Comparison of ENCODE assay signal across 20 mouse cellular contexts in the genomic region with DNA sequence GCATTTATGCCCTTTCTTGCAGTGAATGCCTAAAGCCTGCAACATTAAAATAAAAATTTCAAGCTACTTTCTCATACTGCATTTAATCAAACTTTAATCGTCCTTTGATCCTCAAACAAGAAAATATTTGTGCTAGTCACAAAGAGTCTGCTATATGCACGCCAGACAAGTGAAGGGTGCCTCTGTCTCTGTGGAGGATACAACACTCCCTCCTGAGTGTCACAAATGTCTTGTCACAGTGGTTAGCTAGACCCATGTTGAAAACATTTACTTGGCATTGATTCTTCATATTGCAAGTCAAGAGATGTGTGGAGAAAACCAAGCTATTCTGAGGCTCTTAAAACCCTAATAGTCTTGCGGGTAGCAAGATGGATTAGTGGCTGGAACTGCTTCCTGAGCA.
DNase-seq lines count a peak whose midpoint lies in the region; ATAC-seq and TF ChIP-seq lines count a peak whose summit lies in the region.
"Had no signal": no experiment of that assay in that cellular context is flagged by ENCODE, and none has a peak within 500 bp of the region (broad histone marks: within the 10 kb centered on the region; RNA-seq: fewer than 3 reads in every experiment).

No protein-coding gene starts in this region.

- H3K36me3 ChIP-seq in embryonic facial prominence, embryonic 15.5 days = 0 out of 2 replicates have a peak, but pooled peaks cover 5% of the 10 kb centered on the region
- H3K36me3 ChIP-seq in embryonic facial prominence, embryonic 10.5 days (replicated peaks) = peaks cover 15% of the 10 kb centered on the region
- peaks cover 36% of the 10 kb centered on the region for H3K36me3 ChIP-seq in midbrain, embryonic 10.5 days
- no peaks in the 10 kb centered on the region for H3K36me3 ChIP-seq in midbrain, postnatal 0 days (ENCODE audit: insufficient read depth, low read length)
- no peaks in the 10 kb centered on the region; the same call in 1 of the 2 replicates for H3K36me3 ChIP-seq in hindbrain, embryonic 12.5 days
- H3K36me3 ChIP-seq in midbrain, embryonic 14.5 days (ENCODE audit: control insufficient read depth, insufficient read depth, low read length) = 0 out of 2 replicates have a peak, but pooled peaks cover 7% of the 10 kb centered on the region
- H3K36me3 ChIP-seq in liver, embryonic 11.5 days (ENCODE audit: control insufficient read depth, insufficient read depth, low read length) = no peaks in the 10 kb centered on the region

- TF ChIP-seq CTCF in midbrain, postnatal 0 days (IDR thresholded peaks at IDR 0.05) = no peak

- WGBS in embryonic facial prominence, embryonic 15.5 days = 58% methylated on average over 3 of the region's 3 CpGs
- 86% methylated on average over 3 of the region's 3 CpGs for WGBS in embryonic facial prominence, embryonic 10.5 days
- WGBS in midbrain, embryonic 10.5 days = 55% methylated on average over 3 of the region's 3 CpGs
- 23% methylated on average over 3 of the region's 3 CpGs for whole genome bisulfite sequencing in midbrain, postnatal 0 days
- WGBS in hindbrain, embryonic 12.5 days = 32% methylated on average over 3 of the region's 3 CpGs
- 13% methylated on average over 3 of the region's 3 CpGs for WGBS in midbrain, embryonic 14.5 days
- 83% methylated on average over 3 of the region's 3 CpGs for WGBS in liver, embryonic 11.5 days

- DNase-seq in embryonic facial prominence, embryonic 10.5 days (ENCODE audit: low spot score) = no peak
- DNase-seq in midbrain, embryonic 10.5 days (ENCODE audit: low spot score) = no peak
- DNase-seq in midbrain, postnatal 0 days (ENCODE audit: low spot score) = no peak
- peak; percentile 13 for DNase-seq in midbrain, embryonic 14.5 days
- no peak for DNase-seq in liver, embryonic 11.5 days (ENCODE audit: low spot score)
- DNase-seq in cerebellum, adult 9-10 months = no peak
- DNase-seq: adrenal gland, postnatal 14 days; cerebellum, adult 11 months; cerebellum, postnatal 14 days; gastrocnemius, adult 2 months; layer of hippocampus, postnatal 36 days had no signal

- no peak overlapping the region for H3K9ac ChIP-seq in embryonic facial prominence, embryonic 15.5 days
- no peak overlapping the region for H3K9ac ChIP-seq in midbrain, postnatal 0 days (replicated peaks; ENCODE audit: low read length, poor library complexity, severe bottlenecking)
- no peak overlapping the region for H3K9ac ChIP-seq in hindbrain, embryonic 12.5 days
- no peak overlapping the region for H3K9ac ChIP-seq in midbrain, embryonic 14.5 days (replicated peaks; ENCODE audit: low read length)
- no peak overlapping the region for H3K9ac ChIP-seq in liver, embryonic 11.5 days (ENCODE audit: low read depth, low read length)
- H3K9ac ChIP-seq: heart, embryonic 12.5 days; limb, embryonic 15.5 days had no signal

- 0 out of 2 replicates have a peak overlapping the region, but pooled peaks have one; percentile 39 for H3K27ac ChIP-seq in embryonic facial prominence, embryonic 15.5 days (replicated peaks)
- H3K27ac ChIP-seq in embryonic facial prominence, embryonic 10.5 days (replicated peaks) = no peak overlapping the region; the same call in 1 of the 2 replicates
- H3K27ac ChIP-seq in midbrain, embryonic 10.5 days (replicated peaks) = peak overlapping the region; percentile 52
- no peak overlapping the region for H3K27ac ChIP-seq in midbrain, postnatal 0 days (ENCODE audit: low read depth, low read length)
- H3K27ac ChIP-seq in hindbrain, embryonic 12.5 days = 0 out of 2 replicates have a peak overlapping the region, but pooled peaks have one; percentile 17
- no peak overlapping the region for H3K27ac ChIP-seq in midbrain, embryonic 14.5 days (replicated peaks; ENCODE audit: low read depth, low read length)
- no peak overlapping the region for H3K27ac ChIP-seq in liver, embryonic 11.5 days (ENCODE audit: low read depth, low read length)
- H3K27ac ChIP-seq: gastrocnemius, adult 2 months; limb, embryonic 15.5 days; stomach, postnatal 0 days had no signal

- no peak overlapping the region for H3K4me3 ChIP-seq in embryonic facial prominence, embryonic 15.5 days (replicated peaks)
- no peak overlapping the region for H3K4me3 ChIP-seq in embryonic facial prominence, embryonic 10.5 days
- no peak overlapping the region for H3K4me3 ChIP-seq in midbrain, embryonic 10.5 days
- H3K4me3 ChIP-seq in midbrain, postnatal 0 days (ENCODE audit: low read depth, low read length) = no peak overlapping the region
- no peak overlapping the region for H3K4me3 ChIP-seq in hindbrain, embryonic 12.5 days
- H3K4me3 ChIP-seq in midbrain, embryonic 14.5 days (replicated peaks; ENCODE audit: low read depth, low read length) = no peak overlapping the region
- H3K4me3 ChIP-seq in liver, embryonic 11.5 days (ENCODE audit: low read depth, low read length) = no peak overlapping the region
- H3K4me3 ChIP-seq: gastrocnemius, adult 2 months; heart, embryonic 12.5 days; limb, embryonic 15.5 days; megakaryocyte, embryonic 14.5 days; myocyte had no signal

- no peak for ATAC-seq in embryonic facial prominence, embryonic 15.5 days (ENCODE audit: insufficient number of reproducible peaks, low FRiP score, low TSS enrichment, low read depth)
- no peak for ATAC-seq in midbrain, postnatal 0 days (ENCODE audit: low FRiP score)
- no peak for ATAC-seq in hindbrain, embryonic 12.5 days (ENCODE audit: low FRiP score)
- ATAC-seq in midbrain, embryonic 14.5 days (ENCODE audit: low FRiP score, low TSS enrichment) = no peak
- no peak for ATAC-seq in liver, embryonic 11.5 days (replicated peaks; ENCODE audit: low FRiP score)
- ATAC-seq: intestine, embryonic 16.5 days; lung, postnatal 0 days had no signal

- no peaks in the 10 kb centered on the region for H3K9me3 ChIP-seq in embryonic facial prominence, embryonic 15.5 days (replicated peaks)
- 0 out of 2 replicates have a peak, but pooled peaks cover 2% of the 10 kb centered on the region for H3K9me3 ChIP-seq in embryonic facial prominence, embryonic 10.5 days
- no peaks in the 10 kb centered on the region for H3K9me3 ChIP-seq in midbrain, embryonic 10.5 days (replicated peaks)
- H3K9me3 ChIP-seq in midbrain, postnatal 0 days (ENCODE audit: low read length) = no peaks in the 10 kb centered on the region
- no peaks in the 10 kb centered on the region for H3K9me3 ChIP-seq in hindbrain, embryonic 12.5 days (replicated peaks)
- no peaks in the 10 kb centered on the region for H3K9me3 ChIP-seq in midbrain, embryonic 14.5 days (ENCODE audit: control insufficient read depth, low read length)
- no peaks in the 10 kb centered on the region for H3K9me3 ChIP-seq in liver, embryonic 11.5 days (ENCODE audit: control insufficient read depth, low read length)
- H3K9me3 ChIP-seq: limb, embryonic 15.5 days had no signal

- H3K4me1 ChIP-seq in embryonic facial prominence, embryonic 15.5 days = peaks cover 4% of the 10 kb centered on the region
- H3K4me1 ChIP-seq in embryonic facial prominence, embryonic 10.5 days = peaks cover 7% of the 10 kb centered on the region; the same call in 1 of the 2 replicates
- H3K4me1 ChIP-seq in midbrain, embryonic 10.5 days = peaks cover 39% of the 10 kb centered on the region
- H3K4me1 ChIP-seq in midbrain, postnatal 0 days (ENCODE audit: insufficient read depth, low read length) = no peaks in the 10 kb centered on the region
- H3K4me1 ChIP-seq in hindbrain, embryonic 12.5 days = peaks cover 17% of the 10 kb centered on the region
- H3K4me1 ChIP-seq in midbrain, embryonic 14.5 days (ENCODE audit: control insufficient read depth, insufficient read depth, low read length) = peaks cover 8% of the 10 kb centered on the region; the same call in 1 of the 2 replicates
- no peaks in the 10 kb centered on the region for H3K4me1 ChIP-seq in liver, embryonic 11.5 days (replicated peaks; ENCODE audit: control insufficient read depth, insufficient read depth, low read length)
- H3K4me1 ChIP-seq: heart, embryonic 12.5 days; limb, embryonic 15.5 days had no signal

- H3K4me2 ChIP-seq in embryonic facial prominence, embryonic 15.5 days (replicated peaks) = no peak overlapping the region
- H3K4me2 ChIP-seq in midbrain, postnatal 0 days (ENCODE audit: low read depth, low read length, poor library complexity, severe bottlenecking) = no peak overlapping the region
- no peak overlapping the region for H3K4me2 ChIP-seq in hindbrain, embryonic 12.5 days (replicated peaks)
- no peak overlapping the region for H3K4me2 ChIP-seq in midbrain, embryonic 14.5 days (ENCODE audit: low read length)
- no peak overlapping the region for H3K4me2 ChIP-seq in liver, embryonic 11.5 days
- H3K4me2 ChIP-seq: heart, embryonic 12.5 days; limb, embryonic 15.5 days had no signal

- H3K27me3 ChIP-seq in embryonic facial prominence, embryonic 15.5 days = no peaks in the 10 kb centered on the region
- H3K27me3 ChIP-seq in embryonic facial prominence, embryonic 10.5 days (replicated peaks; ENCODE audit: low read depth, poor library complexity, severe bottlenecking) = no peaks in the 10 kb centered on the region
- peaks cover 8% of the 10 kb centered on the region; the same call in 1 of the 2 replicates for H3K27me3 ChIP-seq in midbrain, embryonic 10.5 days (ENCODE audit: low read depth, poor library complexity, severe bottlenecking)
- H3K27me3 ChIP-seq in midbrain, postnatal 0 days (ENCODE audit: insufficient read depth, low read length) = no peaks in the 10 kb centered on the region
- H3K27me3 ChIP-seq in hindbrain, embryonic 12.5 days = no peaks in the 10 kb centered on the region
- H3K27me3 ChIP-seq in midbrain, embryonic 14.5 days (ENCODE audit: control insufficient read depth, insufficient read depth, low read length) = no peaks in the 10 kb centered on the region; the same call in 1 of the 2 replicates
- H3K27me3 ChIP-seq in liver, embryonic 11.5 days (replicated peaks; ENCODE audit: control insufficient read depth, insufficient read depth, low read length) = no peaks in the 10 kb centered on the region
- H3K27me3 ChIP-seq: heart, embryonic 12.5 days; limb, embryonic 15.5 days; megakaryocyte, embryonic 14.5 days had no signal

Comparison
In these comparisons a context has a peak if more than half of its experiments do, and no peak if none do; other contexts are left out.
1. H3K27ac ChIP-seq: peak in embryonic facial prominence, embryonic 15.5 days (single experiment), midbrain, embryonic 10.5 days (single experiment) and hindbrain, embryonic 12.5 days (single experiment); none in embryonic facial prominence, embryonic 10.5 days (single experiment), midbrain, postnatal 0 days (single experiment), midbrain, embryonic 14.5 days (single experiment) and liver, embryonic 11.5 days (single experiment).